Mouse (Mus musculus) erythroblast, embryonic 14.5 days (primary cell): ENCODE data around the gene Tnfsf15.

Source experiments
- GATA1 ChIP-seq: IDR thresholded peaks from 2 replicates; pipeline ENCODE4 v1.6.1; 2012; ENCODE audit warnings: low read length, inconsistent platforms, mixed read lengths
- TAL1 ChIP-seq: IDR thresholded peaks from 3 replicates; pipeline ENCODE4 v1.6.1; 2012; ENCODE audit warnings: low read length, inconsistent platforms, mixed read lengths

DNA sequence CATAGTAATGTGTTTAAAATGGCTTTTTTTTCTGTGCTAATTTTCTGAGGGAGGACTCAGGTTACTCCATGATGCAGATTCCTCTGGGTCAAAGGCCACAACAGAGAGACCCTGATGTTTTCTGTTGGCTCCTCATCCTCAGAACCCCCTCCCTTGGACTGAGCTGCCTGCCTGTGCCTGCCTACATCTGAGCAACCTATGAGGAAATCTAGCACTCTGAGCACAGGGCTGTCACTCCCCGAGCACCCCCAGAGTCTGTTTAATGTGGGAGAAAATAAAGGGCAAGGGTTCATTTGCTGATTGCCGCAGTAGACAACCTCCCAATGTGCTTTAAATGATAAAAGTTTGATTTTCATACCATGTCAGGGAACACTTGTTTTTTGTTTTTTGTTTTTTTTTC is 8.9 kb upstream of the Tnfsf15 start:
- TF ChIP-seq TAL1 (no peak), GATA1 (no peak)
